Mouse (Mus musculus): Measurements from ENCODE around the gene Ppp3ca. TPM values are rescaled to one million over a fixed set of nuclear protein-coding genes. Genes with fewer than 3 reads are reported as not detected.

Gene Ppp3ca
- total and polyA plus RNA-seq, 3 experiments, result 17.4 to 40.6 (median 32.0) TPM

GRCm38 (mm10) chr3:136691984-136692383, 22.1 kb downstream of the Ppp3ca start:
- H3K4me1 ChIP-seq (ENCODE audit: control insufficient read depth in 1 of 2, insufficient read depth in 2 of 2, low read length in 2 of 2), result peaks cover 0 to under 1% of the 10 kb centered on the region in 2 experiments; a peak in 2 of 4 replicates
- H3K36me3 ChIP-seq (ENCODE audit: control insufficient read depth in 1 of 2, insufficient read depth in 2 of 2, low read length in 2 of 2), result peaks cover 0 to 3% of the 10 kb centered on the region in 2 experiments; a peak in 2 of 4 replicates
- no peak for DNase-seq (ENCODE audit: low read depth, low spot score)
- H3K27me3 ChIP-seq (ENCODE audit: control insufficient read depth in 1 of 2, insufficient read depth in 2 of 2, low read length in 2 of 2), result no peaks in the 10 kb centered on the region
- no peaks in the 10 kb centered on the region; the same call in 1 of the 2 replicates for H3K79me2 ChIP-seq (ENCODE audit: control insufficient read depth, insufficient read depth, low read length, poor library complexity)
- no peak overlapping the region for H3K9ac ChIP-seq (ENCODE audit: control insufficient read depth, low read depth, low read length, poor library complexity, severe bottlenecking)
- no peak for TF ChIP-seq ZC3H11A (IDR thresholded peaks at IDR 0.05; ENCODE audit: low read depth, low read length)
- TF ChIP-seq BHLHE40 (IDR thresholded peaks at IDR 0.05; ENCODE audit: borderline replicate concordance, low read depth, low read length), result no peak
- TF ChIP-seq POLR2AphosphoS5 (IDR thresholded peaks at IDR 0.05; ENCODE audit: borderline replicate concordance, low read depth, low read length), result no peak
- TF ChIP-seq MAZ (IDR thresholded peaks at IDR 0.05; ENCODE audit: low read depth, low read length), result no peak
- no peak for TF ChIP-seq UBTF (IDR thresholded peaks at IDR 0.05; ENCODE audit: borderline replicate concordance, insufficient read depth, low read depth, low read length)
- TF ChIP-seq MYC (IDR thresholded peaks at IDR 0.05; ENCODE audit: low read depth, low read length), result no peak
- TF ChIP-seq ETS1 (IDR thresholded peaks at IDR 0.05; ENCODE audit: low read depth, low read length), result no peak
- no peak for TF ChIP-seq RAD21 (IDR thresholded peaks at IDR 0.05; ENCODE audit: low read depth, low read length)
- TF ChIP-seq MEF2A (IDR thresholded peaks at IDR 0.05; ENCODE audit: extremely low read depth, insufficient replicate concordance, low read depth, low read length, poor library complexity, severe bottlenecking), result no peak
- no peak for TF ChIP-seq USF1 (IDR thresholded peaks at IDR 0.05; ENCODE audit: low read depth, low read length)
- no peak for TF ChIP-seq SMC3 (IDR thresholded peaks at IDR 0.05; ENCODE audit: low read depth, low read length)
- TF ChIP-seq TAL1 (IDR thresholded peaks at IDR 0.05; ENCODE audit: low read length), result no peak
- TF ChIP-seq CHD2 (IDR thresholded peaks at IDR 0.05; ENCODE audit: low read length), result no peak
- TF ChIP-seq ZKSCAN1 (IDR thresholded peaks at IDR 0.05; ENCODE audit: low read depth, low read length), result no peak
- TF ChIP-seq NELFE (IDR thresholded peaks at IDR 0.05; ENCODE audit: low read depth, low read length), result no peak
- no peak for TF ChIP-seq SIN3A (IDR thresholded peaks at IDR 0.05; ENCODE audit: low read length)
- TF ChIP-seq ZMIZ1 (IDR thresholded peaks at IDR 0.05; ENCODE audit: low read depth, low read length), result no peak
- no peak overlapping the region for H3K4me3 ChIP-seq (ENCODE audit: control insufficient read depth in 1 of 2, insufficient read depth in 1 of 2, low read depth in 2 of 2, low read length in 2 of 2)
- H3K27ac ChIP-seq (ENCODE audit: control insufficient read depth, low read depth, low read length), result no peak overlapping the region
- H3K9me3 ChIP-seq (replicated peaks; ENCODE audit: insufficient read depth, low read length), result no peaks in the 10 kb centered on the region

DNA sequence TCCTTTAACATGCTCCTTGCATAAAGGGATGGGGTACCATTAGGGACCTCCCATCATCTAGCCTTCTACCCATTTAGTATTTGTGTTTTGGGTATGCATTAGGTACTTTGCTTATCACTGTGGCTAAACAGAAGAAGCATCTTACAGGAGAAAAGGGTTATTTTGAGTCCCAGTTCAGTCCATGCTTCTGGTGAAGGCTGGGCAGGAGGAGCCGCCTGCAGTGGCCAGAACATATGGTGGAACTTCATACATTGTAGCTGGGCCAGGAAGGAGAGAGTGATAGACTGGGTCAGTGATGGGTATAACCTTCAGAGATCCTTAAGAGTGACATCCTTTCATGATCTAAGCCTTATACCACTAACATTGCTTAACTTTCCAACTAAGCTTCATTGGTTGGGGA, 23.6 kb downstream of the Ppp3ca start:
- Histone ChIP-seq H3K36me3 (ENCODE audit: control insufficient read depth in 1 of 2, insufficient read depth in 2 of 2, low read length in 2 of 2) (peaks cover 0 to 16% of the 10 kb centered on the region in 2 experiments; a peak in 2 of 4 replicates), H3K27me3 (ENCODE audit: control insufficient read depth in 1 of 2, insufficient read depth in 2 of 2, low read length in 2 of 2) (no peaks in the 10 kb centered on the region), H3K27ac (ENCODE audit: control insufficient read depth, low read depth, low read length) (no peak overlapping the region), H3K4me1 (ENCODE audit: control insufficient read depth in 1 of 2, insufficient read depth in 2 of 2, low read length in 2 of 2) (peaks cover 10% of the 10 kb centered on the region in 2 experiments), H3K4me3 (ENCODE audit: control insufficient read depth in 1 of 2, insufficient read depth in 1 of 2, low read depth in 2 of 2, low read length in 2 of 2) (no peak overlapping the region), H3K9ac (ENCODE audit: control insufficient read depth, low read depth, low read length, poor library complexity, severe bottlenecking) (no peak overlapping the region), H3K79me2 (ENCODE audit: control insufficient read depth, insufficient read depth, low read length, poor library complexity) (peaks cover 1% of the 10 kb centered on the region), H3K9me3 (replicated peaks; ENCODE audit: insufficient read depth, low read length) (no peaks in the 10 kb centered on the region)
- TF ChIP-seq MAZ (IDR thresholded peaks at IDR 0.05; ENCODE audit: low read depth, low read length) (no peak), GATA1 (IDR thresholded peaks at IDR 0.05; ENCODE audit: low read depth, low read length) (no peak), MAX (IDR thresholded peaks at IDR 0.05; ENCODE audit: low read length) (no peak), NRF1 (IDR thresholded peaks at IDR 0.05; ENCODE audit: insufficient read depth, low read depth, low read length, poor library complexity, severe bottlenecking) (no peak), HCFC1 (IDR thresholded peaks at IDR 0.05; ENCODE audit: low read depth, low read length) (no peak), ZNF384 (IDR thresholded peaks at IDR 0.05; ENCODE audit: low read depth, low read length) (no peak), MXI1 (IDR thresholded peaks at IDR 0.05; ENCODE audit: low read depth, low read length) (no peak), SIN3A (IDR thresholded peaks at IDR 0.05; ENCODE audit: low read length) (no peak), USF1 (IDR thresholded peaks at IDR 0.05; ENCODE audit: low read depth, low read length) (no peak), ELF1 (IDR thresholded peaks at IDR 0.05; ENCODE audit: low read depth, low read length) (no peak), POLR2AphosphoS5 (IDR thresholded peaks at IDR 0.05; ENCODE audit: borderline replicate concordance, low read depth, low read length) (no peak), E2F4 (IDR thresholded peaks at IDR 0.05; ENCODE audit: borderline replicate concordance, low read depth, low read length) (no peak), CHD1 (IDR thresholded peaks at IDR 0.05; ENCODE audit: low read depth, low read length) (no peak), MEF2A (IDR thresholded peaks at IDR 0.05; ENCODE audit: extremely low read depth, insufficient replicate concordance, low read depth, low read length, poor library complexity, severe bottlenecking) (no peak), KAT2A (conservative IDR thresholded peaks at IDR 0.05; ENCODE audit: low read depth, low read length) (no peak), USF2 (IDR thresholded peaks at IDR 0.05; ENCODE audit: borderline replicate concordance in 1 of 2, insufficient read depth in 1 of 2, low read depth in 1 of 2, low read length in 2 of 2) (no peak), POLR2AphosphoS2 (IDR thresholded peaks at IDR 0.05; ENCODE audit: low read length) (no peak), RCOR1 (IDR thresholded peaks at IDR 0.05; ENCODE audit: low read depth, low read length) (no peak)
- no peak for DNase-seq (ENCODE audit: low read depth, low spot score)

Data from MEL (cell line).